Mouse (Mus musculus): Measurements from ENCODE around the gene Abr.
A peak's percentile ranks its signal among the peaks of the same experiment; 100 is the strongest.

Gene Abr

GRCm38 (mm10) chr11:76622152-76622565, at the start of gene Abr:
Gene Abr (minus strand): TSS chr11:76622314.
- DNase-seq (ENCODE audit: low read depth, low spot score) = no peak

GRCm38 (mm10) chr11:76667807-76668206, 45.7 kb upstream of the Abr start:
- DNase-seq (ENCODE audit: low read depth, low spot score) = no peak

GRCm38 (mm10) chr11:76666002-76666649, 44.0 kb upstream of the Abr start:
- DNase-seq (ENCODE audit: low read depth, low spot score) = no peak

- no peak for DNase-seq (ENCODE audit: low read depth, low spot score)
These were observed 39.8 kb upstream of the Abr start for GRCm38 (mm10) chr11:76661790-76662468.

DNA sequence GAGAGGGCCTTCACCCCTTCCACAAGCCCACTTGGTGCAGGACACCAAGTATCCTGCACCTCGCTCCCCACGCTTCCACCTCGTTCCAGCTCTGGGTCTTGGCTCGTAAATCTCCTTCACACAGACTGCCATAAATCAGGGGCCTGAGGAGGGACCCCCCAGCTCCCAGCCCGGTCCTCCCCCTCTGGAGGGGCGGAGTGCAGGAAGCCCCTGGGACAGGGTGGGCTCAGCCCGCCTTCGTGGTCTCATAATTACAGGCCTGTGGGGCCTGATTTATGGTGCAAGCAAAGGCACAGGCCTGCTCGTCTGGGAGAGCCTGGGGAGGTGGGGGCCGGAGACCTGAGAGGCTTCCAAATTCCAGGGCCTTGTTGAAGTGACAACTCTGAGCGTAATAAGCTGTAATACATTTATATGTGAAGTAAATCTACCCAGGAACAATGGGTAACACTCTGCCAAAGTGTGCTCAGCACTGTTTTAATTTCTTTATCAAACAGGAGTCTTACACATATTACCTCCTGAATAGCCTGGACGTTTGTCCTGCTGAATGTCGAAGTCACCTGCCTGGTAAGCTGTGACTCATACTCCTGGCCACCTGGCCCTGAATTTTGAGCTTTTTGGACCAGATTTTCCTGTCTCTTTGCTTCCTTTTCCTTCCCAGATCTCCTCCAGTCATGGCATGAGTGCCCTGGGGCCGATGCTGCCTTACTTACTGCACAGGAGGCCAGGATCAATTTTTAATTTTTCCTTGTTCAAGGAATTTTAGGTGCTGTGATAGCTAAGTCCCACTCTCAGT, 37.2 kb upstream of the Abr start:
- DNase-seq (ENCODE audit: low read depth, low spot score) = no peak

GRCm38 (mm10) chr11:76657450-76657970, 35.4 kb upstream of the Abr start:
- DNase-seq (ENCODE audit: low read depth, low spot score) = no peak

DNA sequence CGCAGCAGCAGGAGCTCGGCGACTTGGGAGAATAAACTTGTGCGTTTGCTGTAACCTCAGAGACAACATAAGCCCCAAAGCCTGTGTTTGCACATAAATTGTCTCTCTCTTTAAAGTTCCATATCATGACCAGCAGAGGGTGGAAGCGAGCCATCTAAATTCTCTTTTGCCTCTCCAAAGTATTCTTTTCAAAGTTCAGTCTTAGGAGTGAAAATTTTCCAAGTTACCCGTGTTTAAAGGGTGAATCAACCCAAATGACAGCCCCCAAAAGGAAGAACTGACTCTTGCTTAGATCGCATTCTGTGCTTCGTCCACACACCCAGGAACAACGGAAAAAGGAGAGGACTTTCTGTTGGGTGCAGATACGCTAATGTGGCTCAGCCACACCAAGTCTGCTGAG, 33.0 kb upstream of the Abr start:
- DNase-seq (ENCODE audit: low read depth, low spot score) = no peak

DNA sequence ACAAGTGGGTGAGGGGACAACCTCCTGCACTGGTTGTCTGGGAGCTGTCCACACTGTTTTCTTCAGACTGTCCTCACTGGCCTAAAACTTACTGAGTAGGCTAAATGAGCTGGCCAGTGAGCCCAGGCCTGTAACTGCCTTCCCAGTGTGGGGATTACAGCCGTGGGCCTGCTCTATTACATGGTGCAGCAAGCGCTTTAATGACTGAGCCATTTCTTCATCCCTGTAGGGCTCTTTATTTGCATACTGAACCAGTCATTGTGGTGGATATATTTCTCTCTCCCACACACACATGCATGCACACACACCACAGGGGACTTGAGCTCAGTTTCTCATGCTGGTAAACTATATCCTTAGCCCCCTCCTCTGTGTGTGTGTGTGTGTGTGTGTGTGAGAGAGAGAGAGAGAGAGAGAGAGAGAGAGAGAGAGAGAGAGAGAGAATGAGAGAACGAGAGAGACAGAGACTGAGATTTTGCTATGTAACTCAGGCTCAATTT, 30.8 kb upstream of the Abr start:
- no peak for DNase-seq (ENCODE audit: low read depth, low spot score)

DNA sequence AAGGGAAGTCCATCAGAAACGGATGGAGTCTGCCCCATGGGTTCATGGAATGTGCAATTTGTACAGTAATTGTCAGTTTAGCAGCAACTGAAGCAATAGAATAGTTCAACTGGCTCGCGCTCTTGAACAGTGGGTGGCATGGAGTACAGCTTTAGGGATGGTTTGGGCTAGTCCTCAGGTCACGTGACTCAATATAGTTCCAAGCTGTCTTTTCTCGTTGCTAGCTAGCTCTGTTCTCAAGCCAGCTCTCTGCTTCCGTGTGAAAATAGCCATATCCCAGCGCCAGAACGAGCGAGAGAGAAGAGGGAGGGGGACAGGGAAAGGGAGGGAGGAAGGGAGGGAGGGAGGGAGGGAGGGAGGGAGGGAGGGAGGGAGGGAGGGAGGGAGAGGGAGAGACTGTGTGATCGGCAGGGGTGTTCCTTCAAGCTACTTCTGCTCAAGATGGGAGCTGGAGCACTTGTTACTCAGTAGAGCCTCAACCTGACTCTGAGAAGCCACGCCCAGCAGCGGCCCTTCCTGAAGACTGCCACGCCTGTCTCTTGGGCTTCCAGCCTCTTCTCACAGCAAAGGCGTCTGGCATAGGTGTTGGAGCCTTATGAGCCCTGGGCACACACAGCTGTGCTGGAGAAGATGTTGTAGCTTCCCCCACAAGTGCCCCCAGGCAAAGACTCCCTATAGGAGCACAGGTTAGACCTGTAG, 28.9 kb upstream of the Abr start:
- DNase-seq (ENCODE audit: low read depth, low spot score) = no peak

DNA sequence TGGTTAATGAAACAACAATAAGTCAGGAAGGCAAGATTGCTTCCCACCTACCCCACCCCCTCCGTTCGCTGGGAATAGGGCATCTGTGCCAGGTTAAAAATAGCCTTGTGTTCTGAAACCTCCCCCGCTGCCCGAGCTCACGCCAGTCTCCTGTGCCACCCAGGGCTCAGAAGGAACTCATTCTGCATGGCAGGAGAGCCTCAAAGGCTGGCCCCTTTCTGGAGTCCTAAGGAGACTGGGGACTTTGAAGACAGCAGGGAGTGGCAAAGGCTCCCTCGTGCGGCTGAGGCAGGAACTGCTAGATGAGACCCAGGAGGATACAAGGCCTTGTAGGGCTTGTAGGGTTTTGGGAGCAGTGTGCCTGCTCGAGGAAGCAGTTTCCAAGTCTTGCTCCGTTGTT, 25.4 kb upstream of the Abr start:
- DNase-seq (ENCODE audit: low read depth, low spot score) = peak; percentile 54

GRCm38 (mm10) chr11:76647062-76647461, 24.9 kb upstream of the Abr start:
- DNase-seq (ENCODE audit: low read depth, low spot score) = no peak

GRCm38 (mm10) chr11:76645955-76646354, 23.8 kb upstream of the Abr start:
- peak; percentile 59 for DNase-seq (ENCODE audit: low read depth, low spot score)

- no peak for DNase-seq (ENCODE audit: low read depth, low spot score)
These were observed 22.9 kb upstream of the Abr start for GRCm38 (mm10) chr11:76645036-76645435.

DNA sequence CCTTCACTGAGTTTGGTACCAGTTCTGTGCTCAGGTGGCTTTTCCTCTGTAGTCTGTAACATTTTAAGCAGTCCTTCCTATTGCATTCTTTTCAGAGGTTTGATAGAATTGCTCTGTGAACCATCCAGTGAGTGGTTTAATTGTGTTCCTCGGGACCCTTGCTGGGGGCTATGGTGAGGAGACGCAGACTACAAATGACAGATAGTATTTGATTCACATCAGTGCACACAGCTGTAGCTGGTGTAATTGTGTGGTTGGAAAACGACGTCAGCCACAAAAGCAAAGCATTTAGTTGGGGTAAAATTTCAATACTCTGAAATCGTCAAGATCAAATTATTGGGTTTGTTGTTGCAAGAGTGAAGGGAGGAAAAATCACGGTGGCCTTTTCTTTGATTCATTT, 22.1 kb upstream of the Abr start:
- no peak for DNase-seq (ENCODE audit: low read depth, low spot score)

- DNase-seq (ENCODE audit: low read depth, low spot score) = no peak
These were observed 18.1 kb upstream of the Abr start for GRCm38 (mm10) chr11:76640231-76640630.

- no peak for DNase-seq (ENCODE audit: low read depth, low spot score)
These were observed 17.3 kb upstream of the Abr start for GRCm38 (mm10) chr11:76639269-76639985.

DNA sequence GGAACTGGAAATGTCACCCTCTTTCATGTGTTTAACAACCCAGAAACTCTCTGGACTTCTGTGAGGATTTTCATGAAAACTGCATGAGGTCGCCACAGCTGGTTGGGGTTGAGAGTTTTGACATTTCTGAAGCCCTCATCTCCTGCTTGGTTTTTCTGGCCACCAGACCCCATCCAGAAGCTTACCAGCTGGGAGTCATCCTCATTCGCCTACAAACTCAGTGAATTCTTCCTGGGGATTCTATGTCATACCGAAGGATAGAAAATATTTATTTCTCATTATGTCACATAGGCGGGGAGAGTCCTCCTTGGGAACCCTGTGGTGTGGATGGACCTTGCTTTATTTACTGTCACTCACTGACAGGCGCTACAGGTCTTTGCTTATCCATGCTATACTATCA, 8.4 kb upstream of the Abr start:
- no peak for DNase-seq (ENCODE audit: low read depth, low spot score)

GRCm38 (mm10) chr11:76630023-76630422, 7.9 kb upstream of the Abr start:
- DNase-seq (ENCODE audit: low read depth, low spot score) = no peak

- no peak for DNase-seq (ENCODE audit: low read depth, low spot score)
These were observed 6.5 kb upstream of the Abr start for GRCm38 (mm10) chr11:76628613-76629012.

DNA sequence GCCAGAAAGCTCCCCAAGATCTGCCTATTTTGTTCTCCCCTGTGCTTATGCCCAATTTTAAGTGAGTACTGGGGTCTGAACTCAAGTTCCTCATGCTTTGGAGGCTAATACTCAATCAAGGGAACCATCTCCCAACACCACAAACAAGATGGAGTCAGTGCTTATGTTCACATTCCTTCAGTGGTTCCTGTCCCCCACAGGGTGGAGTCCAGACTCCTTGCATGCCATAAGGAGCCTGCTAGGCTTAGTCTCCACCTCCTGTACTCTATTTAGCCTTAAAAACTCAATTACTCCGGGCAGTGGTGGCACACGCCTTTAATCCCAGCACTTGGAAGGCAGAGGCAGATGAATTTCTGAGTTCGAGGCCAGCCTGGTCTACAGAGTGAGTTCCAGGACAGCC, 2.8 kb upstream of the Abr start:
- DNase-seq (ENCODE audit: low read depth, low spot score) = no peak

GRCm38 (mm10) chr11:76624071-76624470, 2.0 kb upstream of the Abr start:
- DNase-seq (ENCODE audit: low read depth, low spot score) = no peak
